Mouse (Mus musculus) liver, postnatal 0 days (tissue): ENCODE measurements at regions not wholly inside any gene's neighbourhood (a gene's known extent, or its start where the extent isn't known, plus 50 kb on each side); places are given as distances from the start of the nearest gene placed in this dataset.

ENCODE experiments used
- CTCF ChIP-seq: sonication (generic); IDR thresholded peaks from 2 replicates; pipeline ENCODE4 v1.5.1; 2016; ENCODE audit warnings: antibody characterized with exemption, low read depth
- EP300 ChIP-seq: IDR thresholded peaks from 2 replicates; pipeline ENCODE4 v1.6.1; 2016; ENCODE audit warnings: antibody characterized with exemption, low read depth, mild to moderate bottlenecking

- no peak for TF ChIP-seq EP300
- no peak for TF ChIP-seq CTCF
Observed at GRCm38 (mm10) chr11:63226471-63226870, 97.7 kb downstream of the Pmp22 start.
